Mouse (Mus musculus): Measurements from ENCODE around the gene Ifna4. TPM values are rescaled to one million over a fixed set of nuclear protein-coding genes. Genes with fewer than 3 reads are reported as not detected.
A peak's percentile ranks its signal among the peaks of the same experiment; 100 is the strongest.

The Ifna4 gene
- total and polyA plus RNA-seq, 3 experiments, result not detected

DNA sequence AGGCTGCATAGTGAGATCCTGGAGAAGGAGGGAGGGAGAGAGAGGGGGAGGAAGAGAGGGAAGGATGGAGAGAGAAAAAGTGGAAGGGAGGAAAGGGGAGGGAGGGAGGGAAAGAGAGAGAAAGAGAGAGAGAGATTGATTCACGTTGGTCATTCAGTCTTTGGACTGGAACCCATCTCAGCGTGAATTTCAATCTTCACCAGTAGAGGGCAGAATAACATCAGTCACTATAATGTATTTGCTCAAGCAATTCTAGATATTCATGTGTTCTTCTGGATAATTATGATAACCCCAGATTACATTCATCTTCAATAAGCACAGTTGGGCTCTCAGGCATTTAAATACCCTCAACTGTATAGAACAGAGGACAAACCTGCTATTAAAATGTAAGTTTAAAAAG, 31.0 kb downstream of the Ifna4 start:
- H3K4me1 ChIP-seq (ENCODE audit: control insufficient read depth, insufficient read depth, low read length), result no peaks in the 10 kb centered on the region
- H3K27me3 ChIP-seq (ENCODE audit: control insufficient read depth, insufficient read depth, low read length), result no peaks in the 10 kb centered on the region
- no peaks in the 10 kb centered on the region for H3K79me2 ChIP-seq (replicated peaks; ENCODE audit: control insufficient read depth, insufficient read depth, low read length)
- TF ChIP-seq EP300 (IDR thresholded peaks at IDR 0.05; ENCODE audit: insufficient read depth, low read depth, low read length), result no peak
- peak; percentile 89 for TF ChIP-seq CTCF (IDR thresholded peaks at IDR 0.05)
- H3K36me3 ChIP-seq (ENCODE audit: control insufficient read depth, insufficient read depth, low read length), result no peaks in the 10 kb centered on the region
- 0% methylated on average over 2 of the region's 2 CpGs for WGBS
- H3K9ac ChIP-seq (ENCODE audit: low read depth, low read length), result no peak overlapping the region
- intact Hi-C loops (cut with DNase I), result loop anchor here (1.0 kb wide), 1 partner anchor 257 kb away; no protein-coding TSS in a partner anchor
- DNase-seq, result no peak
- no peak overlapping the region for H3K27ac ChIP-seq
- no peak overlapping the region for H3K4me3 ChIP-seq

DNA sequence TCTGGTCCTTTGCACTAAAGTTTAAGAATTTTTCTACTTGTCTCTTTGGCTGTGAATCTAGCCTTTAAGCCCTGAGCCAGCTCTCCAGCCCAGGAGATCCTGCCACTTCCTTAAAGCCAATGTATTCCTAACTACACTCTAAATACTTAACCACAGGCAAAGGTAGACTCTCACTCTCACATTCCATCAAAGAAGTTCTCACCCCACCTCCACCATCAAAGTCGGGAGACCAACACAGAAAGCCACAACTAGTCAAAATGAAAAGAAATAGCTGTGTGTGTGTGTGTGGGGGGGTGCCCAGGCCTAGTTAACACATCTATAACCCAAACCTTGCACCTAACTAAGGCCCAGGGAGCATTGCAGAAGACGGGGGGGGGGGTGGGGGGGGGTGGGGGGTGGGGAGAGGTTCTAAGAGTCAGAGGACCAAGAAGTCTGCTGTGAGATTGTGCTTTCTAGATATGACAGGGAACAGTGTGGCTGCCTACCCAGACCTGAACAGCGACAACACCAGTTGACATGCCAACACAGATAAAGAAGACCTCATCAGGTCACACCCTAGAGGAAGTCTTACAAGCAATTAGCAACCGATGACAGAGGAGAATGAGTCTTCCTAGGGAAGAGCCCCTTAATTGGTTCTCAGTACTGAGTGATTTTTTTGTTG, 33.9 kb downstream of the Ifna4 start:
- no peak overlapping the region for H3K27ac ChIP-seq
- no peaks in the 10 kb centered on the region for H3K27me3 ChIP-seq (ENCODE audit: control insufficient read depth, insufficient read depth, low read length)
- H3K79me2 ChIP-seq (replicated peaks; ENCODE audit: control insufficient read depth, insufficient read depth, low read length), result no peaks in the 10 kb centered on the region
- H3K4me1 ChIP-seq (ENCODE audit: control insufficient read depth, insufficient read depth, low read length), result no peaks in the 10 kb centered on the region
- 34% methylated on average over 4 of the region's 4 CpGs for WGBS
- intact Hi-C loops (cut with DNase I), result no loop called here
- no peak for DNase-seq
- H3K4me3 ChIP-seq, result no peak overlapping the region
- no peaks in the 10 kb centered on the region for H3K36me3 ChIP-seq (ENCODE audit: control insufficient read depth, insufficient read depth, low read length)
- H3K9ac ChIP-seq (ENCODE audit: low read depth, low read length), result no peak overlapping the region
- no peak for TF ChIP-seq CTCF (IDR thresholded peaks at IDR 0.05)
- TF ChIP-seq POLR2A (IDR thresholded peaks at IDR 0.05; ENCODE audit: insufficient read depth, low read depth, low read length), result no peak
- no peak for TF ChIP-seq EP300 (IDR thresholded peaks at IDR 0.05; ENCODE audit: insufficient read depth, low read depth, low read length)

DNA sequence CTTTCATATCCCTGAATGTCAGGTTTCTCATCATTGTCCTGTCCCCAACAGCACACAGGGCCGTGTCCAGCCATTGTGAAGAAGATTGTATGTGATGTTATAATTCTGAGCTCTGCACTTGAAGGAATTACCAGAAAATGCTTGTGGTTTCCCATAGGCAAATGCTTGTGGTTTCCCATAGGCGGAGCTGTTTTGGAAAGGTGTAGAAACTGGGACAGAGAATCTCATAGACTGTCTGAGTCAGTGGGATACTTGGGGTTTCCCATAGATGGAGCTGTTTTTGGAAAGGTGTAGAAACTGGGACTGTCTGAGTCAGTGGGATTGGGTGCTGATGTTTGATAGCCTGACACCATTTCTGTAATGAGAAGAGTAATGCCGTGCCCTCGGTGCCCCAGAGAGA, 34.9 kb downstream of the Ifna4 start:
- no peaks in the 10 kb centered on the region for H3K79me2 ChIP-seq (replicated peaks; ENCODE audit: control insufficient read depth, insufficient read depth, low read length)
- no peak overlapping the region for H3K4me3 ChIP-seq
- TF ChIP-seq CTCF (IDR thresholded peaks at IDR 0.05) (peak; percentile 26; the same call in 1 of the 2 replicates), POLR2A (IDR thresholded peaks at IDR 0.05; ENCODE audit: insufficient read depth, low read depth, low read length) (no peak)
- no peaks in the 10 kb centered on the region for H3K4me1 ChIP-seq (ENCODE audit: control insufficient read depth, insufficient read depth, low read length)
- 84% methylated on average over 4 of the region's 4 CpGs for WGBS
- H3K27ac ChIP-seq, result no peak overlapping the region
- no peak for DNase-seq
- H3K36me3 ChIP-seq (ENCODE audit: control insufficient read depth, insufficient read depth, low read length), result no peaks in the 10 kb centered on the region
- no peaks in the 10 kb centered on the region for H3K27me3 ChIP-seq (ENCODE audit: control insufficient read depth, insufficient read depth, low read length)
- intact Hi-C loops (cut with DNase I), result no loop called here
- H3K9ac ChIP-seq (ENCODE audit: low read depth, low read length), result no peak overlapping the region

DNA sequence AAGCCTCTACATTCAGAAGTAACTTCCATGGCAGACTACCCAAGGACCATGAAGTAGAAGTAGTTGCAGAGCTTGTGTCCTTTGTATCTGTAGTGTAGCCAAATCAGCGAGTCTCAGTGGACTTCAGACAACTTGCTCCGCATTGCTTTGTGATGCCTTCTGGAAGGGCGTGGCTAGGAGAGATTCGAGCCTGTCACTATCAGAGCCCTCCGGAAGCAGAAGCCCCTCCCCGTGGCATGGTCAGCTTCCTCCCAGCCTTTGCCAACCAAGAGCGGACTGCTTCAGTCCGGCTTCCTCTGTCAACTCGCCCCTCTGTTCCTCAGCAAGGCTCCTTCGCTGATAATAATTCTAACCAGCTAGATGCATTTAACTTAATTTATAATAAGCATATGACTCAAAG, 36.6 kb downstream of the Ifna4 start:
- intact Hi-C loops (cut with DNase I), result no loop called here

DNA sequence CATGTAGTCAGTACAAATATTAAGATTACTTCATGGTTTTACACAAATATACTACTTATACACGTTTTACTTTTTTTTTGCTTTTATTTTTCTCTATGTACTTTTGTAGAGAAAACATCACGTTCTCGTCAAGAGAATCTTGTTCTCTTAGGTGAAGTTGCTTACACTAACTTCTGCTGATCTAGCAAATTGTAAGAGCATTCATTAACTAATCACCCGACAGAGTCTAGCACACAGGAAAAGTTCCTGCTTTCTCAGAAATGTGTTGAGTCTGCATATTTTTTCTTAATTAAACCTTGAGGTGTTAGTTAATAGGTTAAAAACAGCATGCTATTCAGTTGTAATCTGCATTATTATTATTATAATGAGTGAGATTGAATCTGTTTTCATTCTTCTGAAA, 37.1 kb downstream of the Ifna4 start:
- H3K9ac ChIP-seq (ENCODE audit: low read depth, low read length), result no peak overlapping the region
- no peaks in the 10 kb centered on the region for H3K4me1 ChIP-seq (ENCODE audit: control insufficient read depth, insufficient read depth, low read length)
- no peak for TF ChIP-seq POLR2A (IDR thresholded peaks at IDR 0.05; ENCODE audit: insufficient read depth, low read depth, low read length)
- no peak for TF ChIP-seq CTCF (IDR thresholded peaks at IDR 0.05)
- TF ChIP-seq EP300 (IDR thresholded peaks at IDR 0.05; ENCODE audit: insufficient read depth, low read depth, low read length), result no peak
- H3K36me3 ChIP-seq (ENCODE audit: control insufficient read depth, insufficient read depth, low read length), result no peaks in the 10 kb centered on the region
- H3K79me2 ChIP-seq (replicated peaks; ENCODE audit: control insufficient read depth, insufficient read depth, low read length), result no peaks in the 10 kb centered on the region
- no peak overlapping the region for H3K4me3 ChIP-seq
- no peak overlapping the region for H3K27ac ChIP-seq
- intact Hi-C loops (cut with DNase I), result no loop called here
- H3K27me3 ChIP-seq (ENCODE audit: control insufficient read depth, insufficient read depth, low read length), result no peaks in the 10 kb centered on the region
- 68% methylated on average over 4 of the region's 4 CpGs for WGBS
- DNase-seq, result no peak

More for the DNA sequence above, 36.6 kb downstream of the Ifna4 start:
- Histone ChIP-seq H3K9ac (ENCODE audit: low read depth, low read length) (no peak overlapping the region), H3K27ac (no peak overlapping the region), H3K79me2 (replicated peaks; ENCODE audit: control insufficient read depth, insufficient read depth, low read length) (no peaks in the 10 kb centered on the region), H3K36me3 (ENCODE audit: control insufficient read depth, insufficient read depth, low read length) (no peaks in the 10 kb centered on the region), H3K4me3 (no peak overlapping the region), H3K27me3 (ENCODE audit: control insufficient read depth, insufficient read depth, low read length) (no peaks in the 10 kb centered on the region), H3K4me1 (ENCODE audit: control insufficient read depth, insufficient read depth, low read length) (no peaks in the 10 kb centered on the region)
- no peak for TF ChIP-seq POLR2A (IDR thresholded peaks at IDR 0.05; ENCODE audit: insufficient read depth, low read depth, low read length)
- no peak for TF ChIP-seq EP300 (IDR thresholded peaks at IDR 0.05; ENCODE audit: insufficient read depth, low read depth, low read length)
- no peak for TF ChIP-seq CTCF (IDR thresholded peaks at IDR 0.05)
- no peak for DNase-seq
- 25% methylated on average over 10 of the region's 10 CpGs for WGBS

DNA sequence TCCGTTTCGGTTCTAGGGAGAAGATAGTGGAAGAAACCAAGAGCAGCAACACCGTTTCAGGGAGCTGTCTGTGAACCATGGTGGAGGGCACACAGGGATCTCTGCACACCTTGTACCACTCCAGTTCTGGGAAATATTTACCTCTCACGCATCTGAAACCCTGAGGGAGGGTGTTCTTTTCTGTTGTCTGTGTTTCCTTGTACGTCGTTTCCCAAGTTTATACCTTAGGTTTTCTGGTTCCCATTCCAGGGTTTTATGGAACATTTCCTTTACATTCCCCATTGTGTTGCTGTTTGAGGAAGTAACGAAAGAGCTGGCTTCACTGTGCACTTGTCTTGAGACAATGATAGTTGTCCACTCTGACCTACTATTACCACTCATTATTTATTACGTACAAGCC, 38.4 kb downstream of the Ifna4 start, which contains the start of gene Ifne:
Gene Ifne, minus strand, starts transcription at position 101 of the 400 bp plus-strand sequence.
- Histone ChIP-seq H3K27ac (no peak within 1 kb of the TSS), H3K36me3 (ENCODE audit: control insufficient read depth, insufficient read depth, low read length) (no peaks in the 10 kb centered on the region), H3K4me1 (ENCODE audit: control insufficient read depth, insufficient read depth, low read length) (no peaks in the 10 kb centered on the region), H3K79me2 (replicated peaks; ENCODE audit: control insufficient read depth, insufficient read depth, low read length) (no peaks in the 10 kb centered on the region), H3K9ac (ENCODE audit: low read depth, low read length) (no peak within 1 kb of the TSS), H3K4me3 (no peak within 1 kb of the TSS), H3K27me3 (ENCODE audit: control insufficient read depth, insufficient read depth, low read length) (no peaks in the 10 kb centered on the region)
- no peak for TF ChIP-seq EP300 (IDR thresholded peaks at IDR 0.05; ENCODE audit: insufficient read depth, low read depth, low read length)
- TF ChIP-seq POLR2A (IDR thresholded peaks at IDR 0.05; ENCODE audit: insufficient read depth, low read depth, low read length), result no peak
- no peak for TF ChIP-seq CTCF (IDR thresholded peaks at IDR 0.05)
- intact Hi-C loops (cut with DNase I), result no loop called here
- no peak for DNase-seq
- WGBS, result 68% methylated on average over 8 of the region's 8 CpGs

Measured in heart, adult 2 months (tissue).